Mouse (Mus musculus) spleen, adult 2 months (tissue): ENCODE results near the gene Nkx1-2.

Experiments
- CTCF ChIP-seq: fragments of 200-500 bp; IDR thresholded peaks from 2 replicates; pipeline ENCODE4 v1.5.1; 2011; ENCODE audit warnings: mild to moderate bottlenecking, inconsistent platforms; ENCODE audit not compliant: insufficient read depth, insufficient read length, insufficient replicate concordance; ENCODE audit errors: extremely low read depth
- POLR2A ChIP-seq: fragments of 200-500 bp; IDR thresholded peaks from 2 replicates; pipeline ENCODE4 v1.6.1; 2011; ENCODE audit warnings: low read depth, low read length, inconsistent platforms

DNA sequence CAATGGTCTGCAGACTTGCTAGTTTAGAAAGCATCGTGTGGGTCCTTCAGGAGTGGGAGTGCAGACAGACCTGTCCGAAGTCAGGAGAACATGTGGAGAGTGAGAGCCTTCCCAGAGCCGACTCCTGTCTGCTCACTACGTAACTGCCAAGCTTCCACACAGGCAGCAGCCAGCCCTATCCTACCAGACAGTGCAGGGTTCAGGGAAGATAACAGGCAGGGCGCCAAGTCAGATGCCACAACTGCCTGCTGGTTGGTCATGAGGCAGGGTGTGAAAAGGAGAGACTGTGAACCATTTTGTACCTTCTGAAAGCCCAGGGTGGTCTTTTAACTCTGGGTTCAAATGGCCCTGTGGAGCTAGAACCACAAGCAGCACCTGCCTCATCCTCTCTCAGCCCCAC lies 29.4 kb downstream of the Nkx1-2 start:
- TF ChIP-seq CTCF (no peak), POLR2A (no peak)
